Mouse (Mus musculus): ENCODE data around the gene Sf3b3.
"Not testable (repeated sequence)": the region's sequence is repeated elsewhere in the genome, so short reads cannot be mapped to it uniquely, and the experiment has no call there.

The Sf3b3 gene

GRCm38 (mm10) chr8:110846405-110847170 lies at the start of gene Sf3b3, which contains the start of gene Cog4:
Gene Sf3b3 (minus strand): TSS chr8:110846787.
Gene Cog4 (plus strand): TSS chr8:110846600.
- DNase-seq (ENCODE audit: low spot score), result peak; percentile 87

GRCm38 (mm10) chr8:110895812-110896211 lies 49.2 kb upstream of the Sf3b3 start:
- no peak for DNase-seq (ENCODE audit: low spot score)

- no peak for DNase-seq (ENCODE audit: low spot score)
Measured at GRCm38 (mm10) chr8:110895254-110895653, 48.7 kb upstream of the Sf3b3 start.

GRCm38 (mm10) chr8:110894851-110895250 lies 48.3 kb upstream of the Sf3b3 start:
- DNase-seq (ENCODE audit: low spot score), result no peak

- no peak for DNase-seq (ENCODE audit: low spot score)
Measured at GRCm38 (mm10) chr8:110892913-110893312, 46.3 kb upstream of the Sf3b3 start.

GRCm38 (mm10) chr8:110892040-110892439 lies 45.5 kb upstream of the Sf3b3 start:
- no peak for DNase-seq (ENCODE audit: low spot score)

GRCm38 (mm10) chr8:110889904-110890470 lies 43.4 kb upstream of the Sf3b3 start:
- DNase-seq (ENCODE audit: low spot score), result no peak

GRCm38 (mm10) chr8:110888860-110889259 lies 42.3 kb upstream of the Sf3b3 start:
- DNase-seq (ENCODE audit: low spot score), result no peak

GRCm38 (mm10) chr8:110888441-110888840 lies 41.9 kb upstream of the Sf3b3 start:
- no peak for DNase-seq (ENCODE audit: low spot score)

- DNase-seq (ENCODE audit: low spot score), result no peak
Measured at GRCm38 (mm10) chr8:110887551-110887950, 41.0 kb upstream of the Sf3b3 start.

GRCm38 (mm10) chr8:110886634-110887033 lies 40.0 kb upstream of the Sf3b3 start:
- no peak for DNase-seq (ENCODE audit: low spot score)

GRCm38 (mm10) chr8:110883824-110884223 lies 37.2 kb upstream of the Sf3b3 start:
- DNase-seq (ENCODE audit: low spot score), result no peak

GRCm38 (mm10) chr8:110881741-110882310 lies 35.2 kb upstream of the Sf3b3 start:
- DNase-seq (ENCODE audit: low spot score), result no peak

GRCm38 (mm10) chr8:110877862-110878261 lies 31.3 kb upstream of the Sf3b3 start:
- DNase-seq (ENCODE audit: low spot score), result no peak

- DNase-seq (ENCODE audit: low spot score), result no peak
Measured at GRCm38 (mm10) chr8:110870501-110870900, 23.9 kb upstream of the Sf3b3 start.

- DNase-seq (ENCODE audit: low spot score), result not testable (repeated sequence)
Measured at GRCm38 (mm10) chr8:110861347-110862025, 14.9 kb upstream of the Sf3b3 start.

- peak; percentile 27 for DNase-seq (ENCODE audit: low spot score)
Measured at GRCm38 (mm10) chr8:110859651-110860501, 13.3 kb upstream of the Sf3b3 start.

GRCm38 (mm10) chr8:110856760-110857461 lies 10.3 kb upstream of the Sf3b3 start:
- no peak for DNase-seq (ENCODE audit: low spot score)

- not testable (repeated sequence) for DNase-seq (ENCODE audit: low spot score)
Measured at GRCm38 (mm10) chr8:110856073-110856472, 9.5 kb upstream of the Sf3b3 start.

- DNase-seq (ENCODE audit: low spot score), result no peak
Measured at GRCm38 (mm10) chr8:110851186-110851585, 4.6 kb upstream of the Sf3b3 start.

All from T-cell, adult 2 months (primary cell).